Mouse (Mus musculus) embryo, embryonic 11 days (tissue): Measurements from ENCODE around the gene Pdf.
A peak's percentile ranks its signal among the peaks of the same experiment; 100 is the strongest.
"Not testable (repeated sequence)": the region's sequence is repeated elsewhere in the genome, so short reads cannot be mapped to it uniquely, and the experiment has no call there.

ENCODE experiments used
- DNase-seq: peaks from one replicate; pipeline ENCODE4 v3.0.0-alpha.2; 2015

Pdf gene

DNA sequence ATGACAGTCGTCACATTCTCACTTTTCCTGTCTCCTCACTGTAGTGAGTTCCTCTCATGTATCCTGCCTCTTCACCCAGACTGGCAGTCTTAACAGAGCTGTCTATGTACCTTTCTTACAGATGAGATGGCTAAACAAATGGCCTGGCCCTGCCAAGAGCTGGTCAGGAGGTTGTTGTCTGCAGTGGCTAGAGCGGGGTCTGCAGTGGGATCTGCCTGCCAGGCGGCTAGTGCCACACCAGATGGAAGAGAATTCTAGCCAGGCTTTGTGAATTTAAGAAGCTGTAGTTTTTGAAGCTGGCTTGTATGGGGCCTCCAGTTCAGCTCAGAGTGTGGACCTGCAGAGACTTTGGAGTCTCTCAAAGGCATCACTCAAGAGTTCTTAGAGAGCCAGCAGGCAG is 12.8 kb downstream of the Pdf start:
- no peak for DNase-seq

DNA sequence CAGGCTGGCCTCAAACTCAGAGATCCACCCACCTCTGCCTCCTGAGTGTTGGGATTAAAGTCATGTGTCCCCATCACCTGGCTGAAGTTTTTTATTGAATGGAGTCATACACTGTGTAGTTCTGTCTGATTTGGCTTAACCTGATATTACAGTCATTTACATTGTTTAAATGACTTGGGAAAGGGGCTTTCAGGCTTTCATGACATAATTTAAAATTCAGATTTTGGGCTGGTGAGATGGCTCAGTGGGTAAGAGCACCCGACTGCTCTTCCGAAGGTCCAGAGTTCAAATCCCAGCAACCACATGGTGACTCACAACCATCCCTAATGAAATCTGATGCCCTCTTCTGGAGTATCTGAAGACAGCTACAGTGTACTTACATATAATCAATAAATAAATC is 14.8 kb downstream of the Pdf start:
- DNase-seq = not testable (repeated sequence)

DNA sequence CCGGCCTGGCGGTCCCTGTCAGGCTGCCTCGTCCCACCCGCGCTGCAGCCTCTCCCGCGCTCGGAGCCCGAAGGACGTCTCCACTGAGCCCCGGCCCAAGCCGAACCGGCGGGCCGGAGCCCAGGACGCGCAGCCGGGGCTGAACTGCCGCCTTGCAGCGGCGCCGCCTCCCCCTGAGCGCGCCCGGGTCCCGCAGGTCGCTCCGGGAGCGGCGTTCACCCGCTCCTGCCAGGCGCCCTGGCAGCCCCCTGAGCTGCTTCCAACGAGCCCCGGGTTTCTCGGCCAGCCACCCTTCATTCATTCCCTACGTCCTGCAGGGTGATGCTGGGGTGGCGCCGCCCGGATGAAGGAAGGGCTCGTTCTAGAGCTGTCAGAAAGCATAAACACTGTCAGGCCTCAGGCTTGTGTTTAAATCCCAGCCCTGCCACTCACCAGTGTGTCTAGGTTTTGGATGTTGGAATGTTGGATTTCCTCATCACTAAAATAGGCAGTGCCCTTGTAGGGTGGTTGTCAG is 16.8 kb downstream of the Pdf start:
- DNase-seq = no peak

DNA sequence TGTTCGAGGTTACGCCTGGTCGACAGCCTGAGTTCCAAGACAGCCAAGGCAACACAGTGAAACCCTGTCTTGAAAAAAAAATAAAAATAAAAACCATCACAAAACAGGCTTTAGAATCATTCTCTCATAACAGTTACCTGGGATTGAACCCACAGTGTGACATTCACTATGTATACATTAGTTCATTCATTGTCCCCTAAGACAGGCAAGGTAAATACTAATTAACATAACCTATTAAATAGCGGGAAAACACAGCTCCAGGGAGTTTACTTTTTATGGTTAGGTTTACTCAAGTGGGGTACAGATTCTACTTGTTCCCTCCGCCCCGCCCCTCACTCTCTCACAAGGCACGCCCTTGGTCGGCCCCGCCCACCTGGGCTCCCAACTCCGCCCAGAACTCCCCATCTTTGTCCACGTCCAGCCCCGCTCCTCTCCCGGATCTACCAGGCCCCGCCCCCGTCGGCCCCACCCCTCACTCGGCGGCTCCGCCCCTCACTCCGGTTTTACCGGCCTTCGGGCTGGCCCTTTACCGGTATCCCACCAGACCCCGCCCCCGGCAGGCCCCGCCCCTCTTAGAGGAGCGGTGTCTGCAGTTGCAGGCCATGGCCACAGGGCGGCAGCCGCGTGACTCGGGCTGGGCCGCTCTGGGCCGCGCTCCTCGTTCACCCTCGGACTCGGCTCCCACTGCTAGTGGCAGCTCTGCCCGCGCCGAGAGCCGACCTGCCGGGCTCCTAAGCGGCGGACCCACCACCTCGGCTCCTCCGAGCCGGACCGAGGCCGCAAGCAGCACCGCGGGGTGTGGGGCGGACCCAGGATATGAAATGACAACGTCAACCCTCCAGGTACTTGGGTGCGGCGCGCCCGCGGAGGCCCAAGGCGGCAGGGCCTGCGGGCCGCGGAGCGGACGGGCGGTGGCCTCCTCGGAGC is 17.5 kb downstream of the Pdf start, which contains the start of gene Vps4a:
Vps4a (plus strand) TSS at position 573 of the 927 bp plus-strand sequence.
- DNase-seq = peak; percentile 95

DNA sequence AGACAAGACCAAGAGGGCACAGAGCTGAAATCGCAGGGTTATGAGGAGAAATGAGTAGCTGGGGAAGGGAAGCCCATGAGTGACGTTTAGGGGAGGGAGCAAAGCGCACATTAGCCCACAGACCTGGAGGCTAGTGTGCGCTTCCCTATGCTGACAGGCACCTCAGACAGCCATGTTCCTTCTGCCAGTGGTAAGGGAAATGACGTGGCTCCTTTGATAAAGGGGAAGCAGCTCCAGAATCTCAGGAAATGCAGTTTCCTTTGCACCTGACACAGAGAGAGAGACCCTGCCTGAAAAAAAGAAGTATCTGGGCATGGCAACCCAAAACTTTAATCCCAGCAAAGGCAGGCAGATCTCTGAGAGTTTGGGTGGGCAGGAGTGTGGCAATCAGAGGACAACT is 18.4 kb downstream of the Pdf start:
- DNase-seq = no peak

DNA sequence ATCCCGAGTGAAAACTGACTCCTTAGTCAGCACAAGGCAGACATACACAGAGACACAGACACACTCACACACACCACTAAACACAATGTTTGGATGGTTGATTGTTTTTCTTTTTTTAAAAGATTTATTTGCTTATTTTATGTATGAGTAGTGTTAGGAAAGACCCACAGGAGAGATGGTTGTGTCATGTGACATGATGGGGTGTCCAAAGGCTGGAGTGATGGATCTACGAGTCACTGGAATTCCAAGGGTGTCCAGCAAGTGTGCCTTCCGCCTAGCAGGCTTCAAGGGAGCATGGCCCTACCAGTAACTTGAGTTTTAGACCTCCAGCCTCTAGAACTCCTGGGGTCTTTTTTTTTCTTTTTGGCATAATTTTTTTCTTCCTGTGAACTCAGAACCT is 19.1 kb downstream of the Pdf start:
- DNase-seq = no peak

DNA sequence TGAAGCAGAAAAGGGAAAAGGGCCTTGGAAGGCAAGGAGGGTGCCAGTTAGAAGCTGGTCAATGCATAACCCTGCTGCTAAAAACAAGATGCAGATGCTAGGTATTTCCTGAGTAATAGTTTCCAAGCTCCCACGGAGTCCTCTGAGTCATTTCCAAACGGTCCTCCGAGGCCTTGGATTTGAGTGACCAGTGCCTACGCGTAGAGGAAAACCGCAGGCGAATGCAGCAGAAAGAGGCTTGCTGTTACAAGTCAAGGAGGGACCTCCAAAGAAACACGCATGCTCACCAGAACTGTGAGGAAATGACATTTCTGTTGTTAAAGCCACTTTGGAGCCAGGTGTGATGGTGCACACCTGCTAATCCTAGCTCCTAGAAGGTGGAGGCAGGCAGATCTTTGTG is 24.9 kb downstream of the Pdf start:
- no peak for DNase-seq

DNA sequence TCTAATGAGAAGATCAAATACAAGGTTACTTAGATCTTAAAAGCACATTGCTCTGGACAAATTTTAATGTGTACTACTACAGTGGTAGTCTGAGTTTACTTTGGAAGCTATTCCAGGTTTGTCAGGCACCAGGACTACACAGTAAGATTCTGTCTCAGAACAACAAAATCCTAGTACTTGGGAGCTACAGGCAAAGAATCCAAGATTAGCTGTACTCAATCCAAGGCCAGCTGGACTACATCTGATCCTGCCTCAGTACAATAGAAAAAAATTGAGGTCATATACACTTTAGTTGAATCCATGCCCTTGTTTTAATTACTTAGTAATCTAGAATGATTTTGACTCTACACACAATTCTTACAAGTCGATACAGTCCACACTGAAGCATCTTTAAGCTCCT is 33.5 kb downstream of the Pdf start:
- DNase-seq = no peak

DNA sequence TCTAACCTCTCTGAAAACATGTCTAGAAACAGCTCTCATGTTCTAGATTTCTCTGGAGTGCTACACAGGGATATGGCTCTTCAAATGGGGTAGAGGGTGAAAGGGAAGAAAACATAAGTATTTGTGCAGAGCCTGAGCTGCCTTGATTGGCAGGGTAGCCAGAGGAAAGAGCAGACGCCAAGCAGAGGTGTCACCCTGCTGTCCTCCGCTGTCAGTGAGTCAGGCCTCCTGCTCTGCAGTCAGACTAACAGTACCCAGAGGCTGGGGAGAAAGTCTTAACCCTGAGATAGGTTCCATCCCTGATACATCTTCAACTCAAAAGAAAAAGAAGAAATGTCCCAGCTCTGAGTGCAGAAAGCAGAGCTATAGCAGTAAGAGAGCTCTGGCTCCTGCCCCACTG is 35.7 kb downstream of the Pdf start:
- DNase-seq = no peak

DNA sequence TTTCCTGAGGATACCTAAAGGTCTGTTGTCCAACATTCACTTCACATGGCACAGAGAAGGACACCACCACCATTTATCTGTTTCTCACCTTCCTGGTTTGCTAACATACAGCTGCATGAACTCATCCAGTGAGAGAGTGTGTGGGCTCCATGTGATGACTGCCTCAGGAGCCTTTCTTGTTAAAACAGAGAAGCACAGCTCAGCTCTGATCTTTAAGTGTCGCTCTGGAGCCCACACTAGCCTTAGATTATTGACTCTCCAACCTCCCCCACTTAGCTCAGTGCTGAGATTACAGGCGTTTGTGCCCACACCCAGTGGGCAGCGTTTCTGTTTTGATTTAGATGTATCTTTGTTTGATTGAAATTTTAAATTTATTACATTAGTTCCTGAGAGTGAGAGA is 40.6 kb downstream of the Pdf start:
- no peak for DNase-seq

DNA sequence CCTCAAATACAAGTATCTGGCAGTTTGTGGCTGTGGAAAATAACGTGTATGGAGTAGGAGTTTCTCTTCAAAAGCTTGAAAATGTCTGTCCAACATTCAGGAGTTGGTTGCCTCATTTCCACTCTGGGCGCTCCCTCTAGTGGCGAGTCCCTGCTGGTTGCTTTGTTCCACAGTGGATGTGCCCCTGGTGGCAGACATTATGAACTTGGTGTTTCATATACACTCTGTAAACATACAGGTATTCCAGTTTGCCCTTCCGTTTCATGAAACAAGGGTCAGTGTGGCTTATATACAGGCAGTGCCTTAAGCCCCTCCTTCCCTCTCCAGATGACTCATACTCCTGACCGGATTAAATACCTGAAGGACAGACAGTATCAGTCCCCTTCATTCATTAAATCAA is 45.9 kb downstream of the Pdf start:
- DNase-seq = peak; percentile 89

DNA sequence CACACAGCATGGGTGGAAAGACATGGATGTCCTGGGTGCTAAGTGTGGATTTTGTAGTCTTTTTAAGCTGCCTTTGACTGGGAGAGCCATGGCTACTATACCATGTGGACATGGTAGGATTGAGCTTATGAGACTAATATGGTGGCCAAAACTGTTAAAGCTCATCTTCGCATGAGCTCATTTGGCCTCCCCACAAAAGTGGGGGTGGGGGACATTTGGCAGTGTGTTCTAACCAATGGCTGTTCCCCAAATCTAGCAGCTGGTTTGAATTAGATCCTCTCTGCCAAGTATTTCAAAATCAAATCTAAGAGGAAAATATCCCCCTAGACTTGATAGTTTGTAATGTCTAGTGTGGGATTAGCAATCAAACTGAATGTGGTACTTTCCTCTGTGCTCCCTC is 49.3 kb downstream of the Pdf start:
- no peak for DNase-seq

DNA sequence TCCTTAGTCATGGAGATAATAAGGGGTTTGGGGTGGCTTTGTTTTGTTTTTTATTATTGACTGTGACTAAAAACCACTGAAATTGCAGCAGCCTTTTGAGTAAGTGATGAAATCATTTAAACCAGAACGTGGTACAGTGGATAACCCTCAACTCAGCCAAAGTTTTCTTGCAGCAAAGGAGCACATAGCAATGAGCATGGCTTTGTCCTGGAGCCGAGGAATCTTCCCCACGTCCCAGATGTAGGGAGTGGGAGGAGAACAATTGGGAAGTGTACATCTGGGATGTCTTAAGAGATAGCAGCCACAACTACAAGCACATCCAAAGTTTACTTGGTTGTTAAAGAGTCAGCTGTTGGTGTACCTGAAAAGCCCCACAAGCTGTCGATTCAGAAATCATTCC is 51.0 kb downstream of the Pdf start:
- no peak for DNase-seq

DNA sequence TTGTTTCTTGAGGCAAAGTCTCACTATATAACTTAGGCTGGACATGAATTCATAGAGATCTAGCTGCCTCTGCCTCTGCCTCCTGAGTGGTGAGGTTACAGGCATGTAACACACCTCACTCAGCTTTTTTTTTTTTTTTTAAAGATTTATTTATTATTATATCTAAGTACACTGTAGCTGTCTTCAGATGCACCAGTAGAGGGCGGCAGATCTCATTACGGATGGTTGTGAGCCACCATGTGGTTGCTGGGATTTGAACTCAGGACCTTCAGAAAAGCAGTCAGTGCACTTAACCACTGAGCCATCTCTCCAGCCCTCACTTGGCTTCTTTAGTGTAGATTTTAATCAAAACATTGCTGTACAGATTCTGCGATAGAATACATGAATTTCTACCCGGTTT is 52.1 kb downstream of the Pdf start:
- DNase-seq = not testable (repeated sequence)
